Mouse (Mus musculus): ENCODE results near the gene Spef2. TPM values are rescaled to one million over a fixed set of nuclear protein-coding genes. Genes with fewer than 3 reads are reported as not detected.

Spef2 gene
- total and polyA plus RNA-seq, 3 experiments = 0.04 to 0.10 (median 0.09) TPM

DNA sequence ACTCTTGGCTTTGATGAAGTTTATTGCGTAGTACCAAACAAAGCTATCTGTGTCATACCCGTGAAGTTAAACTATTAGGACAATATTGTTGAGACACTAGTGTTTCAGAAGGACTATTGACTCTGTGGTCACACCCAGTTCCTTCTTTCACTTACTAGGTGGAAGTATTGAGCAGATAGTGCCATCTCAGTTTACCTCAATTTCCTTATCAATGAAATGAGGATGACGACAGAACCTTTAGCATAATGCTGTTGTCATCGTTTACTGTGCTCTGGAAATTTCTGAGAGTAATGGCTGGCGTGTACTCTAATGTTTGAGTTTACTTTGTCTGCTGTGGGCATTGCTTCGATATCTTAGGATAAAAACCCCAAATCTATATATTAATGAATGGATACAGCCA, 117.0 kb downstream of the Spef2 start:
- no peaks in the 10 kb centered on the region for H3K36me3 ChIP-seq (ENCODE audit: control insufficient read depth, insufficient read depth, low read length)
- WGBS = 84% methylated on average over 6 of the region's 6 CpGs
- TF ChIP-seq POLR2A (IDR thresholded peaks at IDR 0.05; ENCODE audit: insufficient read depth, low read depth, low read length) (no peak), CTCF (IDR thresholded peaks at IDR 0.05) (no peak), EP300 (IDR thresholded peaks at IDR 0.05; ENCODE audit: insufficient read depth, low read depth, low read length) (no peak)
- no peak overlapping the region for H3K27ac ChIP-seq
- no peak overlapping the region for H3K9ac ChIP-seq (ENCODE audit: low read depth, low read length)
- DNase-seq = no peak
- no peaks in the 10 kb centered on the region for H3K79me2 ChIP-seq (replicated peaks; ENCODE audit: control insufficient read depth, insufficient read depth, low read length)
- H3K27me3 ChIP-seq (ENCODE audit: control insufficient read depth, insufficient read depth, low read length) = no peaks in the 10 kb centered on the region
- no peak overlapping the region for H3K4me3 ChIP-seq
- no peaks in the 10 kb centered on the region for H3K4me1 ChIP-seq (ENCODE audit: control insufficient read depth, insufficient read depth, low read length)
- intact Hi-C loops (cut with DNase I) = no loop called here

GRCm38 (mm10) chr15:9629660-9630059, 119.0 kb downstream of the Spef2 start:
- no peak for DNase-seq
- no peak for TF ChIP-seq EP300 (IDR thresholded peaks at IDR 0.05; ENCODE audit: insufficient read depth, low read depth, low read length)
- TF ChIP-seq CTCF (IDR thresholded peaks at IDR 0.05) = no peak
- TF ChIP-seq POLR2A (IDR thresholded peaks at IDR 0.05; ENCODE audit: insufficient read depth, low read depth, low read length) = no peak
- intact Hi-C loops (cut with DNase I) = no loop called here
- Histone ChIP-seq H3K27me3 (ENCODE audit: control insufficient read depth, insufficient read depth, low read length) (no peaks in the 10 kb centered on the region), H3K9ac (ENCODE audit: low read depth, low read length) (no peak overlapping the region), H3K4me3 (no peak overlapping the region), H3K27ac (no peak overlapping the region), H3K4me1 (ENCODE audit: control insufficient read depth, insufficient read depth, low read length) (no peaks in the 10 kb centered on the region), H3K79me2 (replicated peaks; ENCODE audit: control insufficient read depth, insufficient read depth, low read length) (no peaks in the 10 kb centered on the region), H3K36me3 (ENCODE audit: control insufficient read depth, insufficient read depth, low read length) (no peaks in the 10 kb centered on the region)
- WGBS = 54% methylated on average over 1 of the region's 1 CpGs

DNA sequence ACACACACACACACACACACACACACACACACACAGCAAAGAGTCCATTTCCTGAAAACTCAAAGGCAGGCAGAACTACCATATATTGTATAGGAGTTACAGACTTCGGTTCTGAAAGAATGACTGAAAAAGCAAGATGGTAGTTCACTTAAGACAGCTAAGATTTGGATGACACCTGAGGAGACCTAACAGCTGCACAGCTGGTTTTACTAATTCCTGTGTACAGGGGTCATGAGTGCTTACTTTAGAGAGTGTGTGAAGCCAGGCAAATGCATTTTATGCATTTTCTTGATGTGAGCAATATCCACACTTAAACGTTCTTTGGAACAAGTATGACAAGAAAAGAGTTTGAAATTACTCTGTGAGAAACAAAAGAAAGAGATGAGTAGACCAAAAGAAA, 124.0 kb downstream of the Spef2 start:
- Histone ChIP-seq H3K27me3 (ENCODE audit: control insufficient read depth, insufficient read depth, low read length) (no peaks in the 10 kb centered on the region), H3K4me1 (ENCODE audit: control insufficient read depth, insufficient read depth, low read length) (no peaks in the 10 kb centered on the region), H3K79me2 (replicated peaks; ENCODE audit: control insufficient read depth, insufficient read depth, low read length) (no peaks in the 10 kb centered on the region), H3K36me3 (ENCODE audit: control insufficient read depth, insufficient read depth, low read length) (no peaks in the 10 kb centered on the region), H3K27ac (no peak overlapping the region), H3K4me3 (no peak overlapping the region), H3K9ac (ENCODE audit: low read depth, low read length) (no peak overlapping the region)
- 81% methylated on average over 2 of the region's 2 CpGs for WGBS
- TF ChIP-seq POLR2A (IDR thresholded peaks at IDR 0.05; ENCODE audit: insufficient read depth, low read depth, low read length) (no peak), EP300 (IDR thresholded peaks at IDR 0.05; ENCODE audit: insufficient read depth, low read depth, low read length) (no peak), CTCF (IDR thresholded peaks at IDR 0.05) (no peak)
- no peak for DNase-seq
- intact Hi-C loops (cut with DNase I) = no loop called here

DNA sequence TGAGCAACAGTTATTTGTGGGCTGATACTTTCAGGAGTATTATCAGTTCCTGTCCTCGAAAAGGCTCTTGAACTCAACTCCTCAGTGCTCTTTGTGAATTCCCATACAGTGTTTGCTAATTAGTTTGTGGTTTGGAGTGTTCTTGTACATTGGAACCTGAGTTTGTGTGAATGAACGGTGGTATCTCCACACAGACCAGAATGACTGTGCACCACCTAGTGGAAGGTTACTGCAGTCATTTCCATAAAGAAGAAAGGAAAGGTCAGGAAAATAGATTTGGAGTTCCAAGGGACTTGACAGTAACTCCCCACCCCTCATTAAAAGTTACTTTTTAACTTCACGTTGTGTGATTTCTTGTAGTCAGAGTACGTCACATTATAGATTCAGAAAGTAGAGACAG, 140.5 kb downstream of the Spef2 start:
- H3K27ac ChIP-seq = no peak overlapping the region
- H3K9ac ChIP-seq (ENCODE audit: low read depth, low read length) = no peak overlapping the region
- no peaks in the 10 kb centered on the region for H3K27me3 ChIP-seq (ENCODE audit: control insufficient read depth, insufficient read depth, low read length)
- H3K4me1 ChIP-seq (ENCODE audit: control insufficient read depth, insufficient read depth, low read length) = no peaks in the 10 kb centered on the region
- intact Hi-C loops (cut with DNase I) = loop anchor here (1.0 kb wide), 1 partner anchor 153 kb away; no protein-coding TSS in a partner anchor
- no peaks in the 10 kb centered on the region for H3K36me3 ChIP-seq (ENCODE audit: control insufficient read depth, insufficient read depth, low read length)
- H3K79me2 ChIP-seq (replicated peaks; ENCODE audit: control insufficient read depth, insufficient read depth, low read length) = no peaks in the 10 kb centered on the region
- 46% methylated on average over 4 of the region's 4 CpGs for WGBS
- no peak overlapping the region for H3K4me3 ChIP-seq
- no peak for DNase-seq
- TF ChIP-seq CTCF (IDR thresholded peaks at IDR 0.05) (peak; percentile 67), EP300 (IDR thresholded peaks at IDR 0.05; ENCODE audit: insufficient read depth, low read depth, low read length) (no peak)

DNA sequence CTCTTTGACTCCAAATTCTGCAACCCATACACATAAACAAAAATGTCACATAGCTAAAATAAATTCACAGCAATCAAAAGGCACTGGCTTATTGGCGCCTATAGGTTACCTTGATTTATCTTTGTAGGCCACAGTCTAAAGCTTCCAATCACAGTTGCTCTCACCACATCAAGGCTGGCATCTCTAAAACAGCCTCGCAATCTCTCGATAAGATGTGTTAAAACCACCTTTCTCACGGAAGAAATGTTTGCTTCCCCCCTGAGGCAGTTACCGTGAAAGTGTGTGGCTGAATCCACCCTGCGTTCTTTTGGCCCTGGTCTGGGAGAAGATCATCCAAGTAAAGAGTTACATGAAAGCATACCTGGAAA, 148.6 kb downstream of the Spef2 start:
- H3K79me2 ChIP-seq (replicated peaks; ENCODE audit: control insufficient read depth, insufficient read depth, low read length) = no peaks in the 10 kb centered on the region
- no peaks in the 10 kb centered on the region for H3K4me1 ChIP-seq (ENCODE audit: control insufficient read depth, insufficient read depth, low read length)
- no peaks in the 10 kb centered on the region for H3K27me3 ChIP-seq (ENCODE audit: control insufficient read depth, insufficient read depth, low read length)
- H3K27ac ChIP-seq = no peak overlapping the region
- intact Hi-C loops (cut with DNase I) = no loop called here
- H3K36me3 ChIP-seq (ENCODE audit: control insufficient read depth, insufficient read depth, low read length) = no peaks in the 10 kb centered on the region
- no peak for DNase-seq
- no peak overlapping the region for H3K4me3 ChIP-seq
- 89% methylated on average over 6 of the region's 6 CpGs for WGBS
- H3K9ac ChIP-seq (ENCODE audit: low read depth, low read length) = no peak overlapping the region
- TF ChIP-seq EP300 (IDR thresholded peaks at IDR 0.05; ENCODE audit: insufficient read depth, low read depth, low read length) = no peak
- no peak for TF ChIP-seq POLR2A (IDR thresholded peaks at IDR 0.05; ENCODE audit: insufficient read depth, low read depth, low read length)
- no peak for TF ChIP-seq CTCF (IDR thresholded peaks at IDR 0.05)

DNA sequence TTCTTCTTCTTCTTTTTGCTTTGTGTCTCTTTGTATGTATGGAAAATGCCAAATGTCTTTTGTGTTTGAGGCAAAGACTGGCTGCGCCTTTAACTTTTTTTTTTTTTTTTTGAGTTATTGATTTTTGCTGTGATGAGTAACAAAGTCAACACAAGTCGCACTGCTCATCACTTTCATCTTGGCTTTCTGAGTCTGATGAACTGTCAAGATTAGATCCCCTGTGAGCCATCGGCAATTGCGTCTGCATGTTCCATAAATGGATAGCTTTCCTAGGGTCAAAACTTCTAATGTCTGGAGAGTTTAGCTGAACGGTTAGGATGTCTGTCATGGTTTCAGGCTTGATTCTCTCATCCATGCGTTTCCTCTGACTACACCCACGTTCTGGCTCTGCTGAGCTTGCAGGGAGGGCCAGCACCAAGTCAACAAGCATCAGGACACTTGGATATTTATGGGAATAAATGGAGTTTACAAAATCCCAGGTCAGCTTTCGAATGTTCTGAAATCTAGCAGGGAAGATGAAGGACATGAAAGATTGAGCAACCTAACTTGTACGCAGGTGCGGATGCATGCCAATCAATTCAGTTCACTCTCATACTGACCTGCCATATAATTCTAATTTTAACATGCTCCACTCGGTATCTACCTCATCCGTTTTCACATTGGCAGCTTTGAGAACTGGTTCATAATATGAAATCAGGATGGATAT, 149.1 kb downstream of the Spef2 start:
- no peaks in the 10 kb centered on the region for H3K4me1 ChIP-seq (ENCODE audit: control insufficient read depth, insufficient read depth, low read length)
- intact Hi-C loops (cut with DNase I) = no loop called here

More for the DNA sequence above, 149.1 kb downstream of the Spef2 start:
- no peaks in the 10 kb centered on the region for H3K27me3 ChIP-seq (ENCODE audit: control insufficient read depth, insufficient read depth, low read length)
- no peaks in the 10 kb centered on the region for H3K79me2 ChIP-seq (replicated peaks; ENCODE audit: control insufficient read depth, insufficient read depth, low read length)
- no peaks in the 10 kb centered on the region for H3K36me3 ChIP-seq (ENCODE audit: control insufficient read depth, insufficient read depth, low read length)
- WGBS = 80% methylated on average over 12 of the region's 12 CpGs
- no peak for TF ChIP-seq EP300 (IDR thresholded peaks at IDR 0.05; ENCODE audit: insufficient read depth, low read depth, low read length)
- no peak for TF ChIP-seq CTCF (IDR thresholded peaks at IDR 0.05)
- no peak for TF ChIP-seq POLR2A (IDR thresholded peaks at IDR 0.05; ENCODE audit: insufficient read depth, low read depth, low read length)
- DNase-seq = no peak
- no peak overlapping the region for H3K27ac ChIP-seq
- H3K9ac ChIP-seq (ENCODE audit: low read depth, low read length) = no peak overlapping the region
- no peak overlapping the region for H3K4me3 ChIP-seq
